Mouse (Mus musculus) midbrain, embryonic 16.5 days (tissue): ENCODE results near the gene Ctsd. TPM values are rescaled to one million over a fixed set of nuclear protein-coding genes. Genes with fewer than 3 reads are reported as not detected.
A peak's percentile ranks its signal among the peaks of the same experiment; 100 is the strongest.

Experiments used
- ATAC-seq: fragments of 200-750 bp; cut with Nextera tagmentation; 2 replicates; pipeline ENCODE4 v1.8.0; 2017; ENCODE audit warnings: moderate TSS enrichment
- H3K27ac ChIP-seq: fragments of 300-500 bp; sonication (generic); 2 replicates; pipeline ENCODE4 v1.5.1; 2014; ENCODE audit warnings: mild to moderate bottlenecking, low read length, mixed read lengths
- H3K27me3 ChIP-seq: fragments of 300-500 bp; sonication (generic); 2 replicates; pipeline ENCODE4 v1.6.1; 2014; ENCODE audit warnings: low read depth, low read length, mixed read lengths; ENCODE audit not compliant: control insufficient read depth, insufficient read depth
- H3K36me3 ChIP-seq: fragments of 300-500 bp; sonication (generic); 2 replicates; pipeline ENCODE4 v1.6.1; 2014; ENCODE audit warnings: mild to moderate bottlenecking, low read length, moderate library complexity, mixed read lengths; ENCODE audit not compliant: control insufficient read depth, insufficient read depth
- H3K4me1 ChIP-seq: fragments of 300-500 bp; sonication (generic); 2 replicates; pipeline ENCODE4 v1.6.1; 2014; ENCODE audit warnings: mild to moderate bottlenecking, low read length, mixed read lengths; ENCODE audit not compliant: control insufficient read depth, insufficient read depth
- H3K4me2 ChIP-seq: fragments of 300-500 bp; sonication (generic); 2 replicates; pipeline ENCODE4 v1.6.1; 2014; ENCODE audit warnings: mild to moderate bottlenecking, low read length, mixed read lengths
- H3K4me3 ChIP-seq: fragments of 300-500 bp; sonication (generic); 2 replicates; pipeline ENCODE4 v1.5.1; 2014; ENCODE audit warnings: low read depth, mild to moderate bottlenecking, low read length, moderate library complexity, mixed read lengths
- H3K9ac ChIP-seq: fragments of 300-500 bp; sonication (generic); 2 replicates; pipeline ENCODE4 v1.6.1; 2014; ENCODE audit warnings: low read depth, low read length, mixed read lengths
- H3K9me3 ChIP-seq: fragments of 300-500 bp; sonication (generic); replicated peaks from 2 replicates; pipeline ENCODE4 v1.6.1; 2014; ENCODE audit warnings: mild to moderate bottlenecking, low read length, mixed read lengths; ENCODE audit not compliant: control insufficient read depth, poor library complexity, severe bottlenecking
- WGBS: fragments of 180-500 bp; shearing (Covaris S2); extraction: QIAGEN DNeasy Blood & Tissue Kit; methylation state at CpG from one replicate; pipeline ENCODE4 v1.1.7; 2014; 5-methylcytosine and 5-hydroxymethylcytosine counted together
- polyA plus RNA-seq: library from polyadenylated mRNA; unstranded; fragments of >200 nt; fragmentation: Nextera tagmentation; extraction: Ambion mirVana; gene quantifications from 2 replicates; pipeline ENCODE4 v1.2.1, GENCODE M21; 2015

Ctsd gene
- polyA plus RNA-seq, 1 experiment from 2014 or later: 289 TPM

DNA sequence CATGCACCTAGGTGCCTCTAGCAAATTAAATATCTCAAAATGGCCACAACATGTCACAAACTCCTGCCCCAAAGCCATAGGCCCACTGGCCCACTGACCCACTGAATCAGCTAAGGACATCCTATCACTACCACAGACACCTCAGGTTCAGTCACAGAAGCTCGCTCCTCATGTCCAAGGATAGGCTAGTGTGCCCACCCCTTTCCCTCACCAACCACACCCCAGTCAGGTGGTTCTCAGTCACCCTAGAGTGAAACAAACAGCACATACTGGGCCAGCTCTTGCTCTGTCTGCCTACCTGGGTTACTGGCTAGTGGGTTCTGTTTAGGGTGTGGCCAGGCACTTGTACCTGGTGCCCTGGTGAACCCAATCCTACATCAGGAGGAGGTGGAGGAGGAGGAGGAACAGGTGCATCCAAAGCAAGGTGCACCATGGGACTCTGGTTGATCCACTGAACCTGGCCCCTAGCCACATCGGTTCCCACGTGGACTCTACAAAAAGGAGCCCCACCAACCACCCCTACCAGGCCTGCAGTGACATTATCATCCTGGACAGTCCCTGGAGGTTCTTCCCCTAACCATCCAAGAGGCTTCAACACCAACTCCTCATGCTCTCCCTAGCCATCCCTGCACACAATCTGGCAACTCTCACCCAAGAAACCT is 2.0 kb downstream of the Ctsd start:
- WGBS: 95% methylated on average over 3 of the region's 3 CpGs
- Histone ChIP-seq H3K36me3 (peaks cover 23% of the 10 kb centered on the region), H3K4me3 (no peak overlapping the region), H3K27me3 (no peaks in the 10 kb centered on the region), H3K4me1 (peaks cover 18% of the 10 kb centered on the region), H3K27ac (no peak overlapping the region), H3K9ac (peak overlapping the region; percentile 80; the same call in 1 of the 2 replicates), H3K9me3 (no peaks in the 10 kb centered on the region), H3K4me2 (peak overlapping the region; percentile 90)
- ATAC-seq: no peak

DNA sequence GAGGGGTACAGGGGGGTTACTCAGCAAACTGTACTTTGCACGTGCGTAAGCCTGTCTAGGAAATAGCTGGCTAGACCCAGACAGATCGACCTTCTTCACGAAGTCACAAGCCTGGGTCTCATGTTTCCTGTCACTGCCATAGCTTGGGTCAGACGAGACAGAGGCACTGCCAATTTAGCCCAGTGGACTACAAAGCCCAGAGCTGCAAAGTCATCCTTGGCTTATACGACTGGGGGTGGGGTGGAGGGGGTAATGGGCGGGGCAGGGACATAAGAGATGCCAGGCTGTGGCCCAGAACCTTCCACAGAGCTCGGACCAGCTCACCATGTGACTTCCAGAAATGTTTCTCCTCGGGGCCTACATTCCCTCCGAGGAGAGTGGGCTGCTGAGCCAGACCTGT is 3.5 kb downstream of the Ctsd start:
- H3K4me2 ChIP-seq: no peak overlapping the region
- 91% methylated on average over 10 of the region's 10 CpGs for WGBS
- peaks cover 36% of the 10 kb centered on the region for H3K36me3 ChIP-seq
- no peaks in the 10 kb centered on the region for H3K27me3 ChIP-seq
- H3K4me1 ChIP-seq: peaks cover 18% of the 10 kb centered on the region
- H3K9ac ChIP-seq: no peak overlapping the region
- no peak for ATAC-seq
- H3K9me3 ChIP-seq: no peaks in the 10 kb centered on the region
- H3K27ac ChIP-seq: no peak overlapping the region
- H3K4me3 ChIP-seq: no peak overlapping the region

DNA sequence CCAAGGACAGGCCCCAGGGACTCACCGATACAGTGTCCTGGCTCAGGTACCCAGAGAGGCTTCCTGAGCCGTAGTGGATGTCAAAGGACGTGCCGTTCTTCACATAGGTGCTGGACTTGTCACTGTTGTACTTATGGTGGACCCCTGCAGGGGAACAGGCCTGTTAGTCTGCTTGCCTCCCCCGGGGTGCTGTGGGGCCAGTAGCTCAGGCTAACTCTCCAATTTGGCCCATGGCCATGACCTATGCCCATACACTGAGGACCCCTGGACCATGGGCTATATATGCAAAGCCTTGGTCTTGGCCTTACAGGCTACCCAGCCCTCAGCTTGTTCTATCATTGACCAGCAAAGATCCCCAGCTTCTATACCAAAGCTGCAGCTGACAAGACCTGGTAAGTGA is 5.3 kb downstream of the Ctsd start, which contains the start of gene Gm49369:
Gm49369 (minus strand) TSS at position 101 of the 400 bp plus-strand sequence.
- Histone ChIP-seq H3K9me3 (no peaks in the 10 kb centered on the region), H3K27ac (no peak within 1 kb of the TSS), H3K27me3 (no peaks in the 10 kb centered on the region), H3K36me3 (peaks cover 44% of the 10 kb centered on the region), H3K4me2 (no peak within 1 kb of the TSS), H3K4me3 (no peak within 1 kb of the TSS), H3K4me1 (peaks cover 18% of the 10 kb centered on the region), H3K9ac (no peak within 1 kb of the TSS)
- WGBS: 98% methylated on average over 5 of the region's 5 CpGs
- no peak for ATAC-seq

DNA sequence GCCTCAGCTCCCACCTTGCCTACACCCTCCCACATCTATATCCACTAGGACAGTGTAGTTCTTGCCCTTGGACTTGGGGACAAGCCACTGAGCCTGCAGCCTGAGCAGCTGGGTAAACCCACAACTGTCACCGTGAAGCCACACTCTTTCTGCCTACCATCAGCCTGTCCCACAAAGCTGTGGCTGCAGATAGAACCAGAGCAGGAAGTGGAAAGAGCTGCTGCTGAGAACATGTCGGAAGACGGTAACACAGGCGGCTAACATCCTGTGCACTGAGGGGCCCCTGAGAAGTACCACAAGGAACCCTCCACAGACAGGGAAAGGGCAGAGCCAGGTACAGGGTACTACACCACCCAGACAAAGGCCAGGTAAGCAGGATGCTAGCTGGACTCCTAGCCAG is 6.7 kb downstream of the Ctsd start:
- Histone ChIP-seq H3K9ac (no peak overlapping the region), H3K4me3 (no peak overlapping the region), H3K4me2 (no peak overlapping the region), H3K9me3 (no peaks in the 10 kb centered on the region), H3K4me1 (peaks cover 7% of the 10 kb centered on the region), H3K27ac (no peak overlapping the region), H3K27me3 (no peaks in the 10 kb centered on the region), H3K36me3 (peaks cover 57% of the 10 kb centered on the region)
- 91% methylated on average over 4 of the region's 4 CpGs for WGBS
- ATAC-seq: no peak

DNA sequence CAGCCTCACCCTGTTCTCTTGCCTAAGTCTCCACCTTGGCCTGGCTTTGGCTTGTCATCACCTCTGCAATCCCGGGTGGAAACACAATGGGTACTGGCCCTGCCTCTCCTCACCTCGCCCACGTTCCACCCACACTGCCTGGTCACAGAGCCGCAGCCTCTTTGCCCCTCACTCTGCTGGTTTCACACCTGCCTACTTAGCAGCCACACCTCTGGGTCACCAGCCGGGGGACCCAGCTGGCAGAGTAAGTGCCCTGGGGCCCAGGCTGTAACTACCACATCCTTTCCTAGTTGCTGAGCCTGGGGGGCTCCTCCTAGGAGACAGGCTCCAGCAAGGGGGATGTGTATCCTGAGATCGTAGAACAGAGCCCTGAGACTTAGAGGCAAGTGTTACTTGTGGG is 8.7 kb downstream of the Ctsd start:
- no peak for ATAC-seq
- Histone ChIP-seq H3K36me3 (peaks cover 61% of the 10 kb centered on the region), H3K4me2 (no peak overlapping the region), H3K4me3 (no peak overlapping the region), H3K9me3 (no peaks in the 10 kb centered on the region), H3K27me3 (no peaks in the 10 kb centered on the region), H3K4me1 (no peaks in the 10 kb centered on the region), H3K9ac (no peak overlapping the region), H3K27ac (no peak overlapping the region)
- WGBS: 90% methylated on average over 6 of the region's 6 CpGs

DNA sequence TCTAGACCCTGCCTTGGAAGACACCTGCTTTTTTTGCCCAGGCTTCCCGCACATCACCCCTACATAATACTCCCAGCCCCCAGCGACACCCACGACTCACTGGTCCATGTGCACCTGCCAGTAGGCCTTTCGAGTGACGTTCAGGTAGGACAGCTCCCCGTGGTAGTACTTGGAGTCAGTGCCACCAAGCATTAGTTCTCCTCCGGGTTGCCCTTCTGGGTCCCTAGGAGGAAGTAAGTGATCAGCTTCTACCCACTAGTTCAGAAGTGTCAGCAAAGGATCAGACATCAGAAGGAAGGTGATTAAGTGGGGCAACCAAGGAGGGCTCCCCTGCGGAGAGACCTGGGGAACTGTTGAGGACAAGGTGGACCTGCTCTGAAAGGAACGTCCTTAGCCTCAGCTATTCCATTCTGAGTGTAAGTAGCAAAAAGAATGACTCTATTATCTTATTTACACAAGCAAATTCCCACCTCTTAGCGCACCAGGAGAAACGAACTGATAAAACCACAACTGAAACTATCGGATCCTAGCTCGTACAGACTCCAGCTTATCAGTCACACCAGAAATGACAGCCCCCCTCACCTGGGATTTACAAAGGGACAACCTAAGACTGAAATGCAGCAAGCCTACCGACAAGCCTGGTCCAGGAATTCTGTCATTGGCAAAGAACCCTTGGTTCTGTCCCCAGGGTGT is 10.5 kb downstream of the Ctsd start:
- WGBS: 92% methylated on average over 14 of the region's 14 CpGs
- no peak overlapping the region for H3K4me2 ChIP-seq
- H3K4me3 ChIP-seq: no peak overlapping the region
- H3K36me3 ChIP-seq: peaks cover 54% of the 10 kb centered on the region
- no peak overlapping the region for H3K27ac ChIP-seq
- H3K9me3 ChIP-seq: no peaks in the 10 kb centered on the region
- no peaks in the 10 kb centered on the region; the same call in 1 of the 2 replicates for H3K4me1 ChIP-seq
- ATAC-seq: no peak
- peaks cover 9% of the 10 kb centered on the region for H3K27me3 ChIP-seq
- no peak overlapping the region for H3K9ac ChIP-seq

DNA sequence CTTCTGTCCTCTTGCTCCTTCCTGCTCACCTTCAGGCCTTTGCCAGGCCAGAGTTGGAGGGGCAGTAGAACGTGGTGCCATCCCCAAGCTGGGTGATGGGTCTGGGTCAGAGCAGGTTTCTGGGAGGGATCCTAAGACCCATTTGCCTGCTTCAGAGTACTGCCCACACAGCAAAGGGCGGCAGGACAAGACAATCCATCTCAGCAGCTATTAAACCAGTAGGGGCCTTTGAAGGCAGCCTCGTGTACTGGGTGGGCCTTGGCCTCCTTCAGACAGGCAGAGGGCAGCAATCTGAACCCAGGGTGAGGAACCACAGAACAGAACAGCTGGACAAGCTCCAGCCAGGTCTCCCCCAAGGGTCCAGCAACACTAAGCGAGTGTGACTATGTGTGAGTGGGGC is 11.7 kb downstream of the Ctsd start:
- no peak for ATAC-seq

DNA sequence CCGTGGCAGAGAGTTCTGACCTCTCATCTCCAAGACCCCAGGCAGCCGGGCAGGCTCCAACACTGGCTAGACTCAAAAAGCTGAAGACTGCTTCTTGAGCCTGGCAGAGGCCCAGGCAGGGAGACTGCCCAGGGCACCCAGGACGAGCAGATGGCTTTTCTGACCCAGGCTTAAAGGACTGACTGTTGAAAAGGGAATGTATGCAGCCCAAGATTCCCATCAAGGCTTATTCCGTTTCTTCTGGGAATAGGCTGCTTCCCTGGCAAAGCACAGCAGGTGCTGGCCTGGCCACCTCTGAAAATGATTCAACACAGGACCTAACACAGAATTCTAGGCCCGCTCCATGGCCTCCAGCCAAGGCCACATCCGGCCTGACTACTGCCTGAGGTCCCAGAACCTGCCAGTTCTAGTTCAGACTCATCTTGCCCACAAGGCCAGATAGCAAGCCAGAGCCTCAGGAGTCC is 12.5 kb downstream of the Ctsd start:
- Histone ChIP-seq H3K4me2 (no peak overlapping the region), H3K27me3 (peaks cover 24% of the 10 kb centered on the region), H3K27ac (no peak overlapping the region), H3K9me3 (no peaks in the 10 kb centered on the region), H3K36me3 (peaks cover 38% of the 10 kb centered on the region), H3K4me3 (no peak overlapping the region), H3K9ac (no peak overlapping the region), H3K4me1 (peaks cover 3% of the 10 kb centered on the region; the same call in 1 of the 2 replicates)
- WGBS: 77% methylated on average over 6 of the region's 6 CpGs
- ATAC-seq: no peak

More for the DNA sequence above, 11.7 kb downstream of the Ctsd start:
- Histone ChIP-seq H3K9me3 (no peaks in the 10 kb centered on the region), H3K27me3 (peaks cover 18% of the 10 kb centered on the region), H3K4me1 (peaks cover 3% of the 10 kb centered on the region; the same call in 1 of the 2 replicates), H3K4me2 (no peak overlapping the region), H3K27ac (no peak overlapping the region), H3K4me3 (no peak overlapping the region), H3K9ac (no peak overlapping the region), H3K36me3 (peaks cover 46% of the 10 kb centered on the region)
- 85% methylated on average over 4 of the region's 4 CpGs for WGBS

DNA sequence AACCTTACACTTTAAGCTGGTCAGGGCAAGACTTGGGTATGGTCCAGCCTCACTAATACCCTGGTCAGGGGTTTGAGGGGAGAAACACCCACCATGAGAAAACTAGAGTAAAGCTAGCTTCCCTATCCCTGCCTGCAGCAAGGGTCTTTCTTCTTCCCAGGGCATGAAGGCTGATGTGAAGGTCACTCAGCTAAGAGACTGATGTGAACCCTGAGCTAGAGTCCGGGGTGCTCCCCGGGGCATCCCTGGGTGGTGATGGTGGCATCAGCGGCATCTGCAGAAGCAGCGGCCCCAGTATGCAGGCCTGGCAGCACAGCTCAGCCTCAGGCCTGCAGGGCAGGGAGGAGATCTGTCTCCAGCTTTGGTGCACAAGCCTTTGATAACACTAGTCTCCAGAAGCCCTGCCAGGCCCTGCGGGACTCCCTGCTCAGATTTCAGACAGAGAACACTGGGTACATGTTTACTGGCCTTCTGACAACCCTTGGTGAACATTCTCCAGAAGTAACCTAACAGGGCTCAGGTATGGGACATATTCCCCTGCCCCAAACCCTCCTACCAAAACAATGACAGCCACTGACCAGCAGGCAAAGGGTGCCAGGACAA is 13.3 kb downstream of the Ctsd start:
- peaks cover 31% of the 10 kb centered on the region for H3K36me3 ChIP-seq
- no peak overlapping the region for H3K4me3 ChIP-seq
- no peak overlapping the region for H3K4me2 ChIP-seq
- ATAC-seq: no peak
- peaks cover 3% of the 10 kb centered on the region; the same call in 1 of the 2 replicates for H3K4me1 ChIP-seq
- no peaks in the 10 kb centered on the region for H3K9me3 ChIP-seq
- H3K27me3 ChIP-seq: peaks cover 28% of the 10 kb centered on the region
- H3K9ac ChIP-seq: no peak overlapping the region
- no peak overlapping the region for H3K27ac ChIP-seq
- 93% methylated on average over 5 of the region's 5 CpGs for WGBS
